Mouse (Mus musculus): Measurements from ENCODE around the gene Gm17542.
"Not testable (repeated sequence)": the region's sequence is repeated elsewhere in the genome, so short reads cannot be mapped to it uniquely, and the experiment has no call there.

Gm17542 gene

GRCm38 (mm10) chr10:58718110-58718509 is at the start of gene Gm17542:
TSS of gene Gm17542 (minus strand) at chr10:58718210.
- not testable (repeated sequence) for DNase-seq (ENCODE audit: low spot score in 2 of 2)

DNA sequence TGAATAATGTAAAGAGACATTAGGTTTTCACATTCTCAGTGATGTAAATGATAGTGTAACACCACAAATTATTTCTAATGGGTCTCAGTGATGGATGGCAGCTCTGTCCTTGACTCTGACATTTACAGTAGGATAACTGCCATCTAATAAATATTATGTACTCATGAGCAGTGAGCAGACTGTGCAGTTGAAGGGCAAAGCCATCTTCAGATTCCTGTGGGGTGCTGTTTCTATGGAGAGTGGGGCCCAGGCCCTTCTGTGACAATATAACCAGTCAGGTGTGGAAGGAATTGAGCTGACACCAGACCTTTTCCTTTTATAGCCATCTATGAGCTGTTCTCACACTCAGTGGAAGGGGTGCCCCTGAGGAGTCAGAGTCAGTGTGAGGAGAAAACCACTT is 21.8 kb upstream of the Gm17542 start:
- DNase-seq (ENCODE audit: low spot score in 2 of 2) = no peak

DNA sequence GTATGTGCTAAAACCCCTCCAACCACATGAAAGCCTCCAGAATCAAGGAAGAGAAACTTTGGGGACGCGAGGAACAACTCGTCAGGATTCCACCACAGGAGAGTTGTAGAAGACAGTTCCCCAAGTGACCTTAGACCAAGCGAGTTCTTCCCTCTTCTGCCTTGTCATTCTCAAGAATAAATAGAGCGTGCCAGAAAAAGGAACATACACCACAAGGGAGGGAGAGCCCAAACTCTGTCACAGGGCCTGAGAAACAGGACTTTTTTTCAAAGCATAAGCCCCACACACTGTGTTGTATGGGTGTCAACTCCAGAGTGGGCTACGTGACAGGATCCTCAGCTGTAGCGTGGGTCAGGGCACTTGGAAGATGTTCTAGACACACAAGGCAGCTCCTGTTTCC is 20.1 kb upstream of the Gm17542 start:
- DNase-seq (ENCODE audit: low spot score in 2 of 2) = no peak

DNA sequence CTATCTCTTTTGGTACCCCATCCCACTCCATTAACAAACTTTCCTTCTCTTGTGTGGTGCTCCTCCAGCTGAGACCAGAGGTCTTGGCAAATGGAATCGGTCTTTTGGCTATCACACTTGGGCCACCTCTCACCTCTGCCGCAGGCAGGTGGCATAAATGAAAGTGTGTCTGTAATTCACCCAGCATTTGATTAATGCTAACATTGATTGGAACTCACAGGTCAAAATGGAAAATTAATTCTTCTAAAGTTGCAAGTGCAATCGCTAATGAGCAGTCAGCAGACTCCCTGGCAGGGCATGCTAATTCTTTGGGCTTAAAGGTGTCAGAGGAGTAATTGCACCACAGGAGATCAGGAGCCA is 3.2 kb downstream of the Gm17542 start:
- DNase-seq (ENCODE audit: low spot score in 2 of 2) = no peak

DNA sequence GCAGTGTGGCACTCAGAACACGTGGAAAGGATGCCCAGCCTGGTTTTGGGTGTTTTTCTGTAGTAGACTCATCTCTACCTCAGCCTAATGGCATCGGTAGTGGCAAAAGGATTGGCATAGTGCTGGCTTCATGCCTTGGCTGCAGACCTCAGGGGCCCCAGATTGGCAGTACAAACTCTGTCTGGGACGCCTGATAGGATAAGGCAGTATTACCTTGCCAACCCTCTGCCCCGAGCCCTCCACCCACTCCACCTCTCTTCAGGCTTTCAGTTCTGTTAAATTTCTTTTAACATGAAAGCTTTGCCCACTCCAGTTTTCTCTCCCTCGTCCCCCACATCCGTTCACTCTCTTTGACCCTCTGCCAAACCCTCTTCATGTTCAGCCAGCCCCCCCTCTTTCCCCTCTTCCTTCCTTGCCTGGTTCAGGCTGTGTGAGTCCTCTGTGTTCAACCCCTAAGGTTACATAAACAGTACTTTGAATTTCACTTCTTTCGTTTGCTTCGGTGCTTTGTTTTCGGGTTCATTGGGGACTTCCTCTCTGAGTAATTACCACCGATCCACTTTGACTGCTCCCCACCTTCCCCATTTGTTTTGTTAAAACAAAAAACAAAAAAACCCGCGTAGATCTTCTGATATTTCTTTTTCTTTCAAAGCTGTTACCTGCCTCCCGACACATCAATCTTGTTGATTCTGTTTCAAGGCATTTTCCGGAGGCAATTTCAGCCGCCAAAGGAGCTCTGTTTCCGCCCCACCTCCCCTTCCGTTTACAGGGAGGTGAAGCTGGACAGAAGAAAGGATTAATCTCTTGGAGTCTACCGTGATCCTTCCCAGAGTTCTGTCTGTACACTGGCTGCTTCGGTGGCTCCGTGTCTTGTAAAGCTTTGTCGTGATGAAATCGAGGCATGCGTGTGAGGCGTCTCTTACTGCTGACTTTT is 3.9 kb downstream of the Gm17542 start:
- no peak for DNase-seq (ENCODE audit: low spot score in 2 of 2)

GRCm38 (mm10) chr10:58713225-58713624 is 4.8 kb downstream of the Gm17542 start:
- DNase-seq (ENCODE audit: low spot score in 2 of 2) = no peak

DNA sequence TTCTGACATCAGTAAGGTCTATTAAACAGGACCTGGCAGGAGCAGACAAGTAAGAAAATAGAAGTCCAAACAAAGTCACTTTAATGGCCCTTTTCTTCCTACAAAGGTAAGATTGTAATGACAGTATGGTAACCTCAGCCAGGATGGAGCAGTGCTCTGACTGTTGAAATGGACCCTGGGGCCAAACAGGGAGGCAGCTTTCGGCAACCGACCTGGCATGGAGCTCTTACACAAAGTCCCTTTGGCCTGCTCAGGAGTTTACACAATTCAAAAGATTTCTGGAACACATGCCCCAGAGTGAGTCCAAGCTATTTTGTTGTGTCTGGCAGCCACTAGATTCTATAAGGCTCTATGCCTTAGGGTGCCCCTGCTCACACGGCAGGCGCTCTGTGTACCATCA is 9.0 kb downstream of the Gm17542 start:
- no peak for DNase-seq (ENCODE audit: low spot score in 2 of 2)

DNA sequence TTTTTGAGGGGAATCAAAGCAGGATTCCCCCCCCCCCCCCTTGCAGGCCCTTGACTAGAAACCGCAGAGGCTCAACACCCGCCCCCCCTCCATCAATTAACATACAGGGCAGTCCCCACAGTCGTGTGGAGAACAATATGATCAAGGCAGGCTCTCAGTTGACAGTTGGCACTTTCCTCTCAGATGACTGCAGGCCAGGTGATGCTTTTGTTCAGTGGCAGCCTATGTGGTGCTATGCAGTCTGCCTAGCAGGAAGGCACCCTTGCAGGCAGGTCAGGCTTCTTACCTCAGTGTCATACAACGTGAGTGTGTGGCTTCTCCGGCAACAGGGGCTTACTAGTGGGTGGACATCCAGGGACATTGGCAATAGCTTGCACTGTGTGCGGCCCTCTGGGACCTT is 17.4 kb downstream of the Gm17542 start:
- no peak for DNase-seq (ENCODE audit: low spot score in 2 of 2)

DNA sequence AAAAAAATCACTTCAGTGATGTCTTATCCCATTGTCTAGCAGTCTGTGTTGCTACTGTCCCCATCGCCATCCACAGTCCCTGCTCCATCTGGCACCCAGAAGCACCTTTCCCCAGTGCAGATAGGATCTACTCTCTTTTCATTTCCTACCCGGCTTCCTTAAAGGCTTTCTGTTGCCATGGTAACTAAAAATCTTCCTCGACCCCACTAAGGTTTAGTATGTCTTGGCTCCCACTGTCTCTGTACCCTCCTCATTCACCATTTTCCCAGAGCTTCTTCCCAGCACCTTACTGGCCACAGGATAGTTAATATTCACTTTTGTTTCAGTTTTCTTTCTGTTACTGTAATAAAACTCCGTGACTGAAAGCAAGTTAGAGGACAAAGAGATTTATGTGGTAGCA is 17.9 kb downstream of the Gm17542 start:
- no peak for DNase-seq (ENCODE audit: low spot score in 2 of 2)

DNA sequence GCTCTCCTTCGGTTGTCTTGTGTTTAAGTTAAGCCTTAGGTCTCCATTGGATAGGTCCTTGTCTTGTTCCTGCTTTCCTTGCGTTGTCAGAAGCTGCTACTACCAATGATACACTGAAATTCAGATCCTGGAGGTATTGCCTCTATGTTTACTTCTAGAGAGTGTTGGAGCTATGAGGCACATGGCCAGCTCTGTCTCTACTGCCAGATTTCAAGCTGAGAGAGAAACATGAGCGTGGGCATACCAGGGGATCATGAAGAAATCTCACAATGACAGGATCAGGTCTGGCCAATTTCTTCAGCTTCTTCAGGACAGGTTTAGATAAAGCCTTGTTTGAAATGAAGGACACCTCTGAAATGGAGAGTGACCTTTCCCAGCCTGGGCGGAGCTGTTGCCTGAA is 19.1 kb downstream of the Gm17542 start:
- no peak for DNase-seq (ENCODE audit: low spot score in 2 of 2)

DNA sequence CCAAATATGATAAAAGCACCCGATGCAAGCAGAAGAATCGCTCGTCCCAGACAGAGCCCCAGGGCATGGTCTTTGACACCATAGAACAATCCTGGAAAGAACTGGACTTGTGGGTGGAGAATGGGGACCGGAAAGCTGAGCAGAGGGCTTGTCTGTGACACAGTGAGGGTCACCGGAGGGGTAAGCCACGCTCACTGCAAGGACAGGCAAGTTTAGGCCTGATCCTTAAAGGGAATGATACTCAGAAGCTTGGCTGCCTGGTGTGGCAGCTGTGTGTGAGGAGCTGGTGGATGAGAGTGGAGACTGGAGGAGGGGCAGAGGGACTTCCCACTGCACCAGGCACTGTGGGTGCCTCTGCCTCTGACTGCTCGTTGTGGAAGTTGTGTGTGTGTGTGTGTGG is 27.0 kb downstream of the Gm17542 start:
- DNase-seq (ENCODE audit: low spot score in 2 of 2) = no peak

DNA sequence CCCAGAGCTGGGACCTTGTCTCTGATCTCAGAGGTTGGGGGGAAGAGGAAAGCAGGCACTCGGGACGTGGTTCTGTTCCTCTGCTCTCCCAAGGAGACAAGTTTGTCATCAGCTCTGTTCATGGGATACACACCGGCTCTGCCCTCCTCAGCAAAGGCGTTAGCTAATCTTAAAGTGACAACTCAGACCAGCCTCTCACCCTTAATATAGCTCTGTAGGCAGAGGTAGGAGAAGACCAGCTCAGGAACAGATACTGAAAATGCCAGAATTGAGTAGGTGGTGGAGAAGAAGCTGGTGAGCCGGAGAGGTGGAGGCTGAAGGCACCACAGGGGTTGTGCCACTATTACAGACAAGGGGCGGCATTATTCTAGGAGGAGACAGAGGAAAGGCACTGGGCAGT is 38.7 kb downstream of the Gm17542 start:
- DNase-seq (ENCODE audit: low spot score in 2 of 2) = no peak

GRCm38 (mm10) chr10:58675533-58675932 is 42.5 kb downstream of the Gm17542 start, which contains the start of gene Edar:
TSS of gene Edar (minus strand) at chr10:58675654.
- peak; percentile 68 to 88 for DNase-seq (ENCODE audit: low spot score in 2 of 2)

- peak; percentile 50 to 85 for DNase-seq (ENCODE audit: low spot score in 2 of 2)
These were observed 44.5 kb downstream of the Gm17542 start for GRCm38 (mm10) chr10:58673278-58674061.

DNA sequence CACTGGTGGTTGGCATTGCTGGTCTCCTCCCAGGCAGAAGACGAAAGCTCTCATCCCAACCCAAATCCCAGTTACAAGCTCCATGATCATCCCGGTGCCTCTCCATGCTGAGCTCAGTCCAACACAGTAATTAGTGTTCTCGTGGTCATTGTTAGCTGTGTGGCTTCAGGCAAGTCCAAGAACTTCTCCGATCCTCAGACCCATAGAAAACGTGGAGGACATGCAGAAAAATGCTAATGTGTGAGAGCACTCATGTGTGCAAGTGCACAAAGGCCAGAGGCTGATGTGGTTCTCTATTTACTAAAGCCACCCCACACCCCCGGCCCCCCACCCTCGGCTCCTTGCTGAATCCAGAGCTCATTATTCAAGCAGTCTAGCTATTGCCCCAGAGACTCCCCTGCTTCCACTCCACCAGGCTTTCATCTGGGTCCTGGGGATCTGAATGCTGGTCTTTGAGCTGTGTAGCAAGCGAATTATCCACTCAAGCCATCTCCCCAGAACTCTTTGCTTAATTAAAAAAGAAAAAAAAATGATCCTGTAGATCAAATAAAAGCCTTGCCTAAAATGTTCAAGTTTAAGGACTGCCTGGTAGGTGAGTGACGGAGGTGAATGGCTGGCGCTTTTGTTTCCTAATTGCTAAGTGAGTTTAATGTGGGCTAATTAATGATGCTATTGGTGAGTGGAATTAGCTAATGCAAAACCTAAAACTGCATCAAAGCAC is 45.3 kb downstream of the Gm17542 start:
- no peak for DNase-seq (ENCODE audit: low spot score in 2 of 2)

DNA sequence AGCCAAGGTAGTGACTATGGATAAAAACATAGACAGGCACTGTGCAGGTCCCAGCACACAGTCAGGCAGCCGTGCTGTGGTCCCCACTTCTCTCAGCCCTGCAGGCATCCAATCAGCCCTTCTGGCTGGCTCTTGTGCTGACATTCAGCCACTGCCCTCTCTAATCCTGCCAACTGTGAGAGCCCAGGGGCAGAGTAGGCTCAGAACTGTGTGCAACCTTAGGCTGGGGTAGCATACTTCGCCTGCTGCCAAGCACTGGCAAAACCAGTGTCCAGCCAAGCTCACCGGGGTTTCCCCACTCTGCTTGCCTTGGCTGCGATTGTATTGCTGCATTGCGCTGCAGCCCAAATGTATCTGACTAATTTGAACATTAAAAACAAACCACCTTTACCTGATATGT is 54.1 kb downstream of the Gm17542 start:
- DNase-seq (ENCODE audit: low spot score in 2 of 2) = no peak
